Mouse (Mus musculus) CH12.LX (cell line): ENCODE results near the gene Ece2. TPM values are rescaled to one million over a fixed set of nuclear protein-coding genes. Genes with fewer than 3 reads are reported as not detected.

Source experiments
- DNase-seq: peaks from one replicate; pipeline ENCODE4 v3.0.0-alpha.2; 2013; ENCODE audit errors: extremely low read depth
- H3K27ac ChIP-seq: 2 replicates; pipeline ENCODE4 v1.5.1; 2012; ENCODE audit warnings: low read depth, mild to moderate bottlenecking, control low read depth, moderate library complexity; ENCODE audit not compliant: insufficient read depth
- H3K27me3 ChIP-seq: replicated peaks from 2 replicates; pipeline ENCODE3; 2012; ENCODE audit warnings: inconsistent platforms
- H3K36me3 ChIP-seq, 2 experiments: replicated peaks in 1 of 2; 2 replicates each; pipeline versions ENCODE3 to v1.6.1; 2012; ENCODE audit warnings: inconsistent platforms in 1 of 2, low read length in 1 of 2, mild to moderate bottlenecking in 1 of 2, mixed read lengths in 1 of 2, moderate library complexity in 1 of 2; ENCODE audit not compliant: control insufficient read depth in 1 of 2, insufficient read depth in 1 of 2
- H3K4me1 ChIP-seq, 2 experiments: 2 replicates each; pipeline ENCODE4 v1.6.1; 2012; ENCODE audit warnings: inconsistent platforms in 1 of 2, moderate library complexity in 1 of 2; ENCODE audit not compliant: insufficient read depth in 2 of 2, control insufficient read depth in 1 of 2
- H3K4me2 ChIP-seq: 2 replicates; pipeline ENCODE4 v1.6.1; 2012; ENCODE audit warnings: low read depth, mild to moderate bottlenecking, control low read depth; ENCODE audit not compliant: poor library complexity, insufficient read depth, severe bottlenecking
- H3K4me3 ChIP-seq, 3 experiments: fragments of 150-350 bp in 1 of 3; sonication (generic) in 1 of 3; replicated peaks in 1 of 3; 2 replicates each; pipeline versions ENCODE3 to v1.5.1; 2011 to 2012; ENCODE audit warnings: low read depth in 2 of 3, low read length in 2 of 3, mild to moderate bottlenecking in 2 of 3, moderate library complexity in 2 of 3, control low read depth in 1 of 3, improper control_type of control experiment in 1 of 3, inconsistent platforms in 1 of 3, mixed read lengths in 1 of 3; ENCODE audit not compliant: poor library complexity in 1 of 3
- H3K79me2 ChIP-seq: replicated peaks from 2 replicates; pipeline ENCODE4 v1.6.1; 2012; ENCODE audit warnings: mild to moderate bottlenecking, moderate library complexity; ENCODE audit not compliant: control insufficient read depth, poor library complexity, insufficient read depth, severe bottlenecking; ENCODE audit errors: extremely low read depth
- H3K9ac ChIP-seq: 2 replicates; pipeline ENCODE4 v1.6.1; 2012; ENCODE audit warnings: low read depth, mild to moderate bottlenecking, control low read depth, moderate library complexity; ENCODE audit not compliant: insufficient read depth
- H3K9me3 ChIP-seq: replicated peaks from 2 replicates; pipeline ENCODE3; 2012; ENCODE audit warnings: low read length, inconsistent platforms, mixed read lengths
- BHLHE40 ChIP-seq: IDR thresholded peaks from 2 replicates; pipeline ENCODE4 v1.6.1; 2011; ENCODE audit warnings: mild to moderate bottlenecking, low read depth, low read length, improper control_type of control experiment
- CHD2 ChIP-seq: IDR thresholded peaks from 2 replicates; pipeline ENCODE4 v1.6.1; 2011; ENCODE audit warnings: low read length, improper control_type of control experiment
- CTCF ChIP-seq, 2 experiments: IDR thresholded peaks in 1 of 2; conservative IDR thresholded peaks in 1 of 2; 2 replicates each; pipeline ENCODE4 v1.5.1; 2011 to 2012; ENCODE audit warnings: low read depth in 2 of 2, low read length in 2 of 2, improper control_type of control experiment in 1 of 2, inconsistent platforms in 1 of 2, mild to moderate bottlenecking in 1 of 2, moderate library complexity in 1 of 2
- IRF4 ChIP-seq: IDR thresholded peaks from 2 replicates; pipeline ENCODE4 v1.6.1; 2014; ENCODE audit warnings: low read depth, mild to moderate bottlenecking, inconsistent platforms, low read length, improper control_type of control experiment
- JUND ChIP-seq: conservative IDR thresholded peaks from 2 replicates; pipeline ENCODE4 v1.6.1; 2011; ENCODE audit warnings: low read depth, low read length, improper control_type of control experiment
- KAT2A ChIP-seq: IDR thresholded peaks from 2 replicates; pipeline ENCODE4 v1.6.1; 2012; ENCODE audit warnings: low read length, improper control_type of control experiment, inconsistent platforms; ENCODE audit not compliant: insufficient replicate concordance
- MAX ChIP-seq: IDR thresholded peaks from 2 replicates; pipeline ENCODE4 v1.6.1; 2011; ENCODE audit warnings: low read length, improper control_type of control experiment
- MEF2A ChIP-seq: IDR thresholded peaks from 2 replicates; pipeline ENCODE4 v1.6.1; 2014; ENCODE audit warnings: low read depth, mild to moderate bottlenecking, inconsistent platforms, low read length, improper control_type of control experiment, borderline replicate concordance
- NELFE ChIP-seq: IDR thresholded peaks from 2 replicates; pipeline ENCODE4 v1.6.1; 2011; ENCODE audit warnings: low read depth, low read length, improper control_type of control experiment
- NRF1 ChIP-seq: IDR thresholded peaks from 2 replicates; pipeline ENCODE4 v1.6.1; 2014; ENCODE audit warnings: low read depth, mild to moderate bottlenecking, inconsistent platforms, low read length, improper control_type of control experiment, moderate library complexity
- POLR2AphosphoS2 ChIP-seq: IDR thresholded peaks from 2 replicates; pipeline ENCODE4 v1.6.1; 2011; ENCODE audit warnings: low read depth, low read length, improper control_type of control experiment
- RAD21 ChIP-seq: IDR thresholded peaks from 2 replicates; pipeline ENCODE4 v1.6.1; 2011; ENCODE audit warnings: low read depth, mild to moderate bottlenecking, low read length, improper control_type of control experiment, moderate library complexity
- SIN3A ChIP-seq: IDR thresholded peaks from 2 replicates; pipeline ENCODE4 v1.6.1; 2012; ENCODE audit warnings: low read length, improper control_type of control experiment, inconsistent platforms
- UBTF ChIP-seq: IDR thresholded peaks from 2 replicates; pipeline ENCODE4 v1.6.1; 2012; ENCODE audit warnings: low read depth, mild to moderate bottlenecking, inconsistent platforms, low read length, improper control_type of control experiment, moderate library complexity
- USF1 ChIP-seq: IDR thresholded peaks from 2 replicates; pipeline ENCODE4 v1.6.1; 2014; ENCODE audit warnings: low read depth, mild to moderate bottlenecking, inconsistent platforms, low read length, improper control_type of control experiment
- USF2 ChIP-seq: conservative IDR thresholded peaks from 2 replicates; pipeline ENCODE4 v1.6.1; 2011; ENCODE audit warnings: low read depth, low read length, improper control_type of control experiment
- ZC3H11A ChIP-seq: IDR thresholded peaks from 2 replicates; pipeline ENCODE4 v1.6.1; 2012; ENCODE audit warnings: low read depth, mild to moderate bottlenecking, inconsistent platforms, low read length, improper control_type of control experiment
- ZKSCAN1 ChIP-seq: IDR thresholded peaks from 2 replicates; pipeline ENCODE4 v1.6.1; 2012; ENCODE audit warnings: low read depth, inconsistent platforms, low read length, improper control_type of control experiment, borderline replicate concordance
- dilution Hi-C: fragments of 300-500 bp; cut with MboI; formaldehyde crosslinking; loops from 2 replicates; pipeline ENCODE4 v1.14.3; 2020; ENCODE audit warnings: low sequenced_read_pairs; ENCODE audit not compliant: extremely low pct_unique_long_range_greater_than_20kb, extremely low pct_ligation_motif_present
- in situ Hi-C: fragments of 300-500 bp; cut with MboI; formaldehyde crosslinking; loops from 3 replicates; pipeline ENCODE4 v1.14.3; 2019; ENCODE audit warnings: low sequenced_read_pairs, low pct_ligation_motif_present, low pct_unique_long_range_greater_than_20kb, mixed read lengths
- polyA plus RNA-seq: library from polyadenylated mRNA; unstranded; fragments of >175 nt; gene quantifications from 2 replicates; pipeline ENCODE4 v1.2.1, GENCODE M21; 2012; ENCODE audit warnings: low read depth; ENCODE audit not compliant: insufficient read length
- total RNA-seq, 2 experiments: library from RNA; depleted of rRNA; stranded (reverse); fragments of 300-350 nt in 1 of 2; fragments of >200 nt in 1 of 2; gene quantifications; 2 replicates each; pipeline ENCODE4 v1.2.3; 2012 to 2014

The Ece2 gene
- total and polyA plus RNA-seq, 3 experiments = 0.17 to 0.34 (median 0.26) TPM

DNA sequence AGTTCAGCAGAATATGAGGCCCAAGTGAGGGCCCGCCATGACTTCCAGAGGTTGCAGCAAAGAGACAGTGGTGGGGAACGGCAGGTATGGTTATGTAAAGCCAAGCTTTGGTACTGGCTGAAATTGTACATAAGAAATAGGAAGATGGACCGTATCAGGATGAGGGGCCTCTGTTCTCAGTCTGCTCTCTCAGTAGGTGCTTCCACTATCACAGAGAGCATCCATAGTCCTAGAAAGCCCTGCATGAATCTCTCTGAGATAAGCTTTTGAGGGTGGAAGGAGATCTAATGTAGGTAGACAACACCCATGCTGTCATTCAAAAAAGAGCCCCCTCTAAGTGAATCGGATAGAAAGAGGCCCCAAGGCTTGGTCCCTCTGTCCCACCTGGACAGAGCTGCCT, 33.9 kb upstream of the Ece2 start:
- Histone ChIP-seq H3K4me2 (no peak overlapping the region), H3K79me2 (no peaks in the 10 kb centered on the region), H3K36me3 (no peaks in the 10 kb centered on the region), H3K27me3 (peaks cover 48% of the 10 kb centered on the region), H3K4me3 (no peak overlapping the region), H3K9me3 (peaks cover 4% of the 10 kb centered on the region), H3K9ac (no peak overlapping the region), H3K27ac (no peak overlapping the region), H3K4me1 (no peaks in the 10 kb centered on the region)
- in situ Hi-C loops = no loop called here
- DNase-seq = no peak
- TF ChIP-seq BHLHE40 (no peak), MAX (no peak), SIN3A (no peak), MEF2A (no peak)
- dilution Hi-C loops = no loop called here

DNA sequence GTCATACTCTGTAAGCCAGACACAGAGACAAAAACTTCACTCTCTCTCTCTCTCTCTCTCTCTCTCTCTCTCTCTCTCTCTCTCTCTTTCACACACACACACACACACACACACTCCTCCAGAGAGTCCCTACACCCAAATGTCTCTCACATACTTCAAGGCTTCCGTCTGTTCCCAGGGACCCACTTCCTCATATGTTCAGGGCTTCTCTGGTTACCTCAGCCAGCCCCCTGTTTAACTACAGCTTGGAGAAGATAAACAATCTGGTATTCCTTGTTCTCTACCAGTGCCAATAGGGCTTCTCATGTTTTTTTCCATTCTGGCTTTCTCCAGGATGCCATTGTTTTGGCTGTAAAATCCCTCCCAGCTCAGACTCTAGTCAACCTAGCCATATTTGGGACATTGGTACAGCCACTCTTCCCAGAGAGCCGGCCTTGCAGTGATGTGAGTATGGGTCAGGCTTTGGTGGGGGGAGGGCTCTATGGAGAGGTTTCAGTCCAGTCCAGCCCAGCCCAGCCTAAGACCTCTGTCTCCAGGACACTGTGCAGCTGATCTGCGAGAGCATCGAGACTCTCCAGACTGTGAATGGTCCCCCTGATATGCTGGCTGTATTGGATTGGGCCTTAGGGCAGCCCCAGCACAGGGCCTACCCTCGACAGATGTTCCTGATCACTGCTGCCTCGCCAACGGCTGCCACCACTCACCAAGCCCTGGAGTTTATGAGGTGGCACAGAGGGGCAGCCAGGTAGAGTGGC, 32.8 kb upstream of the Ece2 start:
- no peaks in the 10 kb centered on the region for H3K36me3 ChIP-seq
- H3K9ac ChIP-seq = no peak overlapping the region
- H3K27ac ChIP-seq = no peak overlapping the region
- peaks cover 38% of the 10 kb centered on the region for H3K27me3 ChIP-seq
- dilution Hi-C loops = no loop called here
- H3K9me3 ChIP-seq = no peaks in the 10 kb centered on the region
- no peaks in the 10 kb centered on the region for H3K79me2 ChIP-seq
- TF ChIP-seq UBTF = no peak
- no peak for TF ChIP-seq KAT2A
- TF ChIP-seq POLR2AphosphoS2 = no peak
- TF ChIP-seq NRF1 = no peak
- no peak for TF ChIP-seq USF2
- TF ChIP-seq SIN3A = no peak
- TF ChIP-seq ZC3H11A = no peak
- no peak for TF ChIP-seq BHLHE40
- TF ChIP-seq IRF4 = no peak
- no peak for TF ChIP-seq USF1
- no peak for TF ChIP-seq JUND
- TF ChIP-seq RAD21 = no peak
- TF ChIP-seq NELFE = no peak
- TF ChIP-seq ZKSCAN1 = no peak
- TF ChIP-seq CTCF (conservative IDR thresholded peaks at IDR 0.05 in 1 of 2, IDR thresholded peaks at IDR 0.05 in 1 of 2; ENCODE audit: low read depth in 2 of 2, low read length in 2 of 2) = no peak
- TF ChIP-seq CHD2 = no peak
- in situ Hi-C loops = no loop called here
- no peaks in the 10 kb centered on the region for H3K4me1 ChIP-seq
- DNase-seq = no peak
- H3K4me3 ChIP-seq = no peak overlapping the region
- no peak overlapping the region for H3K4me2 ChIP-seq
